Mouse (Mus musculus): ENCODE results near the gene Rxrb.

Gene Rxrb

DNA sequence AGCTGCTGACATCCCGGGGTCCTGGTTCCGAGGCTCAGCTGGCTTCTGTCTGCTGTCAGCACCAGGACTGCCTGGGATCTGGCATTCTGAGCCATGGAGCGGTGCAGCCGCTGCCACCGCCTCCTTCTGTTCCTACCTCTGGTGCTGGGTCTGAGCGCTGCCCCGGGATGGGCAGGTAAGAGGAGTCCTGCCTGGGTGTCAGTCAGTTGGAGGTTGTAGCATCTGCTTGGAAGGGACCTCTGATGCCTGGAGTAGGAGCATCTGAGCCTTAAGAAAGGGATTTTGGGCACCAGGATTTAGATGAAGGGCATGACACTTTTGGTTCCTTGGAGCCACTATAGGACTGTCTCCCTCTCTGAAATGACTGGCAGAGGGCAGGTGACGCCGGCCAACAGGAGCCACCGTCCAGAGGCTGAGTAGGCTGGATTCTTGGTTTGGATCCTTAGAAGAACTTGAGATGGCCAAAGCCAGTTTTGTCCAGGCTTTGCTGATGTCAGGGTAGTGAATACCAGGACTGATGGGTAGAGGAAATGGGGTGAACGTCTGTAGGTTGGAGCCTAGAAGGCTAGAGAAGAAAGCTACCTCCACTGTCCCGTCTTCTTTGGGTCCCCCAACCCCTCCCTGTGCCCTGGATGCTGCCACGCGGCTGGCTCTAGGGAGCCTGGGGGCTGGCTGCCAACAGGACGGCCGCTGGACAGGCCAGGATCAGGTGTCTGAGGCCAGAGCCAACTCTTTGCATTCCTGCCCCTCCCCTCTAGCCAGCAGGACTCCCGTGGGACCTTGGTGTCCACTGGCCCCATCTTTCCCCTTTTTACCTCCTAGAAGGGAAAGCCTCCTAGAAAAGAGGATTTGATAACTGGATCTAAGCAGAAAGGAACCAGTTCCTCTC is 8.2 kb downstream of the Rxrb start:
- peak; percentile 74 for DNase-seq (ENCODE audit: extremely low read depth, insufficient read length, low spot score)

DNA sequence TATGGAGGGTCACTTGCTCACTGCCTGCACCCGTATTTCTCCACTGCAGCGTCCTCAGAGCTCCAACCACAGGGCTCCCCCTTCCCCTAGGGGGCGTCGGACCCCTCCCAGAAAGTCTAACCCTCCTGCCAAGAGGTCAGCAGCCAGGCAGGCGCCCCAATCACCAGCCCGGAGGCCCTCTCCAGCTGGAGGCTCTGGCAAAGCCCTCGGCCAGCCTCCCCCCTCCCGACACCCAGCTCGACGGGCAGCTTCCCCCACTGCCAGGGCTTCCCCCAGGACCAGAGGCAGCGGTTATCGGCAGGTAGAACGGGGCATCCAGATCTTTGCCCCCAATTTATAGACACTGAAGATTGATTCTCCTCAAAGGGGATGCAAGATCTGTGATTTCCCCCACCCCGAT is 14.3 kb downstream of the Rxrb start:
- DNase-seq (ENCODE audit: extremely low read depth, insufficient read length, low spot score), result no peak

DNA sequence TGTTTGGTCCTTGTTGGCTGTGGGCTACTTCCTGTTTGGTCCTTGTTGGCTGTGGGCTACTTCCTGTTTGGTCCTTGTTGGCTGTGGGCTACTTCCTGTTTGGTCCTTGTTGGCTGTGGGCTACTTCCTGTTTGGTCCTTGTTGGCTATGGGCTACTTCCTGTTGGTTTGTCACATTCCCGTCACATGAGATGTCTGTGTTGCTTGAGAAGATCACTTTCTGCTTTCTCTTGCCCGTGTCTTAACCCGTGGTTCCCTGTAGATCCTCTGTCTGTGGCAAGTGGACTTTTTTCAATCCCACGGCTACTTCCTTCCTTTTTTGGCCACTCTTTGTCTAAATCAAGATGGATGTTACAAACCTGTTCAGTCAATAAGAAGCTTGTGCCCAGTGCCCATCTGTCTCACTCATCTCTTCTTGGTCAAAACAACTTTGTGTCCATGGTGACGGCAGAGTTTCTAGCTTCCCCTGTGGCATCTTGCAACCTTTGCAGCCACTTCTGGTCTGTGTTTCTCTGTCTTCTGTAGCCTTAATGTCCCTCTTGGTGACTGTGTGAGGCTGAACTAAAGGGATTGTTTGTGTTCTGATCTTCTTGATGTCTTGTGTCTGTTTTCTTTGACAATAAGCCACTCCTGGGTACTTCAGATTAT is 15.9 kb downstream of the Rxrb start:
- DNase-seq (ENCODE audit: extremely low read depth, insufficient read length, low spot score), result no peak

DNA sequence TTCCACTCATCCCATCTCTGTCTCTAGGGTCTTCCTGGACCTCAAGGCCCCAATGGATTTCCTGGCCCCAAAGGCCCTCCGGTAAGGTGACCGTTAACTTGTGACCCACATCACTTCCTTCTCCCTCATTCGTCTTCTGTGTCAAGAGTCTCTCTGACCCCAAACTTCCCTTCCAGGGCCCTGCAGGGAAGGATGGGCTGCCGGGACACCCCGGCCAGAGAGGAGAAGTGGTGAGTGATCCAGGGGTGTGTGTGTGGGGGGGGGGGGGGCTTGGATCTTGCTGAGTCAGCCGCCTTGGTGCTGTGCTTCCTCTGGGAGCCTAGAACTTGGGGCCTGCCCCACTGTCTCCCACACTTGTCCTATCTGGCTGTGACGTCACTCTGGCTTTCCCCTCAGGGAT is 25.6 kb downstream of the Rxrb start:
- DNase-seq (ENCODE audit: extremely low read depth, insufficient read length, low spot score), result no peak

DNA sequence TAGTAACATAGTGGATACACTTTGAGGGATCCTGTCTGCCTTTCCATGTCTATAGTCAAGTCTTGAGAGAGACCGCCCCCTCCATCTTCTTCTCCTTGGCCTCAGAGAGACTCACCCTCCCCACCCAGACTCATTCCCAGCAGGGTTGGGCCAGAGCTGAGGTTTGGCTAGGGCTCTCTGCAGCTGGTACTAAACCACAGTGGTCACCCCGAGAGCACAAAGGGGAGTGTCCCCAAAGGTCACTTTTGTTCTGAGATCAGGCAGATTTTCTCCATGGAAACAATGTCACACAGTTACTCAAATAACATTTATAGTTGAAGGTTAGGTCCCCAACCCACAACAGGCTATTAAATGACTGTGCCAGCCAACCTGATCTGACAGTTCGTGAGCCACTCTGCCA is 37.3 kb downstream of the Rxrb start:
- DNase-seq (ENCODE audit: extremely low read depth, insufficient read length, low spot score), result peak; percentile 37

DNA sequence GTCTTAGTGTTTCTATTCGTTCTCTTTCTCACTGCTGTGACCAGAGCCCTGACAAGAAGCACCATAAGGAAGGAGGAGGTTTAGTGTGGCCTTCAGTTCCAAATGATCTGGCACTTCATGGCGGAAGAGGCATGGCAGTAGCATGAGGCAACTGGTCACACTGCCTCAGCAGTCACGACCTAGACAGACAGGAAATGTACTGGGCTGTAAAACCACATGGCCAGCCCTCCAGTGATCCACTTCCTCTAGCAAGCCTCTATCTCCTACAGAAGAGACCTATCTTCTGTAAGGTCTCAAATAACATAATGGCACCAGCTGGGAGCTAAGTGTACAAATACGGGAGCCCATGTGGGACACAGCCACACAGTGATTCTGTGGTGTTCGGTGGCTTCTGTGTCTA is 40.5 kb downstream of the Rxrb start:
- DNase-seq (ENCODE audit: extremely low read depth, insufficient read length, low spot score), result no peak

DNA sequence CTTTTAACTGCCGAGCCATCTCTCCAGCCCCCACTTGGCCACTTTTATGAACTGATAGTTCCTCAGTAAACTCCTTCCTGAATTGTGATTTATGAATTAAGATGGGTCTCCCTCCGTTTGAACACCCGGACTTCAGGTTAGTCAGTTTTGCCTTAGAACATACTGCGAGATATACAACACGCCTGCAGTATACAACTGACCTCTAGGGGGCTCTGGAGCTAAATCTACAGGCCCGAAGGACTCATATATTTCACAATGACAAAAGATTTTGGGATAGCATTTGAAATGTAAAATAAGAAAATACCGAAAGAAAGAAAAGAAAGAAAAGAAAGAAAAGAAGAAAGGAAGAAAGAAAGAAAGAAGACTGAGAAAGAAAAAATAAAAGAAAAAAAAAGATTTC is 43.7 kb downstream of the Rxrb start:
- DNase-seq (ENCODE audit: extremely low read depth, insufficient read length, low spot score), result no peak

DNA sequence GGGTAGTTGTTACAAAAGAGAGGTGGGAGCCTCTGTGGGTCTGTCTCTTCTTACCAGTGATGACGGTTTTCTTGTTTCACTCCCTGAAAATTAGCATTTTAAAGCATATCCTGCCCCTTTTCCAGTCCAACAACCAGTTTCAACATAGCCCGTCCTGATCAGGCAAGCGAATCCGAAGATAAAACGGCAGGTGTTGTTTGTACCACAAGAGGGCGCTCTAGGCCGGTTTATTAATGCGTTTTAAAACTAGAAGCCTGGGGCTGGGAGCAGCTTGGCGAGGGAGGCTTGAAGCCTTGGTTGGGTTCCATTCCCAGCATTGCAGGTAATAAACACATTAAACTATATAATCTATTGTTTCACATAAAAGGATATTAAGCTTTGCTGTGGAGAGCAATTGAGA is 45.9 kb downstream of the Rxrb start:
- peak; percentile 39 for DNase-seq (ENCODE audit: extremely low read depth, insufficient read length, low spot score)

DNA sequence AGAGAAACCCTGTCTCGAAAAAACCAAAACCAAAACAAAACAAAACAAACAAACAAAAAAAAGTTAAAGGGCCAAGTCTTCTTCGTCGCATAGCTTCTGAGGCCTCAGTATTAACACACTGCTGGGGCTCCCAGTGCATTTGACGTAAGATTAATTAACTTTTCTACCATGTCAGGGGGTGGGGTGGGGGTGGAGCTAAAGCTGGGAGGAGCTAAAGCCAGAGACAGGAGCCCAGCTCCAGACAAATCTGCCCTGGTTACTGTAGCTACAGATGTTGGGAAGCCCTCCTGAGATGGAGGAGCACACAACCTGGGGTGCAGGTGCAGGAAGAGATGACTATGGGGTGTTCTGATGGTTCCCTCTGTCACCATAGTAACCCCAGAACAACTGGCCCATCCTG is 46.5 kb downstream of the Rxrb start:
- DNase-seq (ENCODE audit: extremely low read depth, insufficient read length, low spot score), result no peak

DNA sequence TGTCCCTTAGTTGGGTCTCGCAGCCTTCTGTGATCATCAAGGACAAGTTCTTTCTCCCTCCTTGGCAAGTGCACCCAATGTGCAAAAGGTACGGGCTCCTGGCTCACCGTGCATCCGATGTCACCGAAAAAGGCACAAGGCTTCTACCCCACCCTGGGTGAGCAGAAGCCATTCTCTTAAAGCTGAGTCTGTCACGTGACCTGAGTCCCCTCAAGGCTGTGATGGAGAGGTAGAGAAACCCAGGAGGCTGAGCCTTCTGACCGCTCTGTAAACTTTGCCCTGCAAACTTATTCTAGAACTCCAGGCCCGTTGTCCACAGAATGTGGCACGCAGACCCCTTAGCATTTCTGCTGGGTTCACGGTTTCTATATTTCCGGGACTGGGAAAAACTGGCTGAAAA is 47.4 kb downstream of the Rxrb start:
- DNase-seq (ENCODE audit: extremely low read depth, insufficient read length, low spot score), result no peak

DNA sequence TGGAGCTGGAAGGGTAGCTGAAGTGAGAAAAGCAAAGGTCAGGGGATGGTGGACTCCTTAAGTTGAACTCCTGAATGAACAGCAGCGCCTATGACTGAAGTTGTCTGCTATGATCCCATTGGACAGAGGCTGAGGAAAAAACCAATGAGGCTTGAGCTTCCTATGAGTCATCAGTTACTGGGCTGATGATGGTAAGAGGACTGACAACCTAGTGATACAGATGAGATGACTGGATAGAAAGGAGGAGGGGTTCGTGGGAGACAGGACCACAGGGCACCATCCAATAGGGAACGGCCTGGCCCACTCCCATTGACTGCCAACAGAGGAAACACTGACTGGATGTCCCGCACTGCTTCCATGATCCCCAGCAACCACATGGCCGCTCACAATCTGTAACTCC is 48.0 kb downstream of the Rxrb start:
- no peak for DNase-seq (ENCODE audit: extremely low read depth, insufficient read length, low spot score)

DNA sequence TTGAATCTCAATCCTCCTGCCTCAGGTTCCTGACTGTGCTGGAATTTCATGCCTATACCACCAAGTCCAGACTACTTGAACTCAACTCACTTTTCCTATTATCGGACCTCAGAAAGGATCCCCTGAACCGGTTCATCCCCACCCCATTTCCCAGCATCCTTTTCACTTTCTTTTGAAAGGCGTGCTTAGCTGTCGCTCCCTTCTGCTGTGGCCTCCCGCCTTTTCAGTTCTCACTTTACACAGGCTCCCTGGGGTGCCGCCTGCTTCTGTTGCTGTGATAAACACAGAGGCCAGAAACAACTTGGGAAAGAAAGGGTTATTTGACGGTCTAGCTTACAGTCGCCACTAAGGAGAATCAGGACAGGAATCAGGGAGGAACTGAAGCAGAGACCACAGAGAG is 51.5 kb downstream of the Rxrb start:
- no peak for DNase-seq (ENCODE audit: extremely low read depth, insufficient read length, low spot score)

DNA sequence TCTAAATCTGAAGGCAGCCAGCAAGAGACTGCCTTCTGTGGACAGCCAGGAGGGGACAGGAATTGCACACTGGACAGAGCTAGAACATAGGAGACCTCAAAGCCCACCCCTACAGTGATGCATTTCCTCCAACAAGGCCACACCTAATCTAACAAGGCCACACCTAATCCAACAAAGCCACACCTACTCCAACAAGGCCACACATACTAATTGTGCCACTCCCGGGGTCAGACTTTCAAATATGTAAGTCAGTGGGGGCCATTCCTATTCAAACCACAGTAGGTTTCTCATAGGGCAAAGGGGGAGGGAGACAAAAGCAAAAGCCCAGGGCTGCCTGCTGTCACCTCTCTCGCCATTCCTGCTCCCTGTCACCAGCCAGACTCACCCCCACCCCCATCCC is 55.8 kb downstream of the Rxrb start:
- DNase-seq (ENCODE audit: extremely low read depth, insufficient read length, low spot score), result no peak

Measured in 3134 (cell line).